Mouse (Mus musculus): ENCODE data around the gene Frrs1.

- TF ChIP-seq CTCF (IDR thresholded peaks at IDR 0.05; ENCODE audit: borderline replicate concordance, insufficient read depth, low read depth, low read length): no peak
- TF ChIP-seq POLR2A (IDR thresholded peaks at IDR 0.05; ENCODE audit: borderline replicate concordance, insufficient read depth, low read length): no peak
Observed at GRCm38 (mm10) chr3:116882221-116882960, 23.1 kb downstream of the Frrs1 start.

Measured in cerebellum, adult 2 months (tissue).